Mouse (Mus musculus) liver, adult (tissue): Measurements from ENCODE around the gene Gucd1.

Source experiments
- GATA4 ChIP-seq: IDR thresholded peaks from 2 replicates; pipeline ENCODE4 v1.6.1; 2014; ENCODE audit warnings: mild to moderate bottlenecking, low read length; ENCODE audit not compliant: insufficient replicate concordance

Gene Gucd1

GRCm38 (mm10) chr10:75491936-75492262 is 25.9 kb downstream of the Gucd1 start:
- no peak for TF ChIP-seq GATA4

DNA sequence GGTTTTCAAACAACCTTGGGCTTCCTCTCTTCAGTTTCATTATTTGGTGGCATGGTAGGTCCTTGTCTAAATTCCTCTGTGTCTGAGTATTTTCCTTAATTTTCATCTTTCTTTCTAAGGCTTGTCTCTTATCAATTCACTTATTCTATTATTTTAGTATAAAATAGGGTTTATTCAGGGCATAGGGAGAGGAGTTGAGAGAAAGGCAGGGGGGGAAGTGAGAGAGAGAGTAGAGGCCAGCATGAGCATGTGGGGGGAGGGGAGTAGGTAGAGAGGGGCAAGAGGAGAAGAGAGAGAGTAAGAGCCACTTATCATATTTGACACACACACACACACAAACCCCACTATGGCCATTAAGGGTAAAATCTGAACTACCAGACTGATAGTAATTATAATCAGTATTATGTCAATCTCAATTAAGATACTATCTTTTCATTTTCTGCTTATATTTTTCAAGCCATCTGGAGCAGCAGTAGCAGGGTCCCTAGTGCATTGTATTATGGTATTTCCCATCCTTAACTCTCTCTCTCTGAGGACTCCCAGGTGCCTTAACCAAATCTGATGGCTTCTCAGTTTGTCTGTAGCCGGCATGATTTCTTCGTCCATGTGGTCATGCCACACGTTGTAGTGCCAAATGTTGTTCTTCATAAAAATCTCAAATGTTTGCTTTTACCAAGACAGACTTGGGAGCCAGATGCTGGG is 26.4 kb downstream of the Gucd1 start:
- no peak for TF ChIP-seq GATA4

DNA sequence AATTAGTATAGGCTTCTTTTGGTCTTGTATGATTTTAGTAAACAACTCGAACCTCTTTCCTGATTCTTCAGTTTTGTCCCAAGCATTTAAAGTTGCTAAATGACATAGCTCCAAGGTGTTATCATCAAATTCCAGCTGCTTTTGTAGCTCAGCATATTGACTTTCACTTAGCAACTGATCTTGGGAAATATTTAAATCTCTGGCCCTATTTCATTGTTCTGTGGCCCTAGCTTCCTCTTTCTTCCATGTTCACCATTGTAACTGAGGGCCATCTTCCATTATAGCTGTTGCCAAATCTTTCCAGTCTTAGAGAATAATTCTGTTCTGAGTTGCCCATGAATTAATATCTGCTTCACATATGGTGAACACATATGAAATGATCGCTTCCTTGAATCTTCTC is 27.0 kb downstream of the Gucd1 start:
- TF ChIP-seq GATA4: no peak

- TF ChIP-seq GATA4: no peak
Observed at GRCm38 (mm10) chr10:75489522-75489921, 28.2 kb downstream of the Gucd1 start.

DNA sequence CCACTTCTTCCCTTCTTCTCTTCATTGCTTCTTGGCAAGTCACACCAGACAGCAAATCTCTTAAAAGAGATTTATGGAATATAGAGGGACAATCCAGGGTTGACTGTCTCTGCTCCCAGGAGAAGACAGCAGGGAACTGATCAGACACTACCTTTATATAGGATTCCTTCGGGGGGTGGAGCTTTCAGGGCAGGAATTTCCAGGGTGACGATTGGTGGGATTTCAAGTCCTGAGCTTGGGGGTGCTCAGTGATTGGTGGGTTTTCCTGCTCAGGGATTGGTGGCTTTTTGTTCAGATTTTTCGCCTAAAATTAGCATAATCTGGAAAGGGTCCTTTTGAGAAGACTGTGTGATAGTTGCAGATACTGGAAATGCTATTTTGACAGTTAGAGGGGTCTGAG is 30.6 kb downstream of the Gucd1 start:
- TF ChIP-seq GATA4: no peak

DNA sequence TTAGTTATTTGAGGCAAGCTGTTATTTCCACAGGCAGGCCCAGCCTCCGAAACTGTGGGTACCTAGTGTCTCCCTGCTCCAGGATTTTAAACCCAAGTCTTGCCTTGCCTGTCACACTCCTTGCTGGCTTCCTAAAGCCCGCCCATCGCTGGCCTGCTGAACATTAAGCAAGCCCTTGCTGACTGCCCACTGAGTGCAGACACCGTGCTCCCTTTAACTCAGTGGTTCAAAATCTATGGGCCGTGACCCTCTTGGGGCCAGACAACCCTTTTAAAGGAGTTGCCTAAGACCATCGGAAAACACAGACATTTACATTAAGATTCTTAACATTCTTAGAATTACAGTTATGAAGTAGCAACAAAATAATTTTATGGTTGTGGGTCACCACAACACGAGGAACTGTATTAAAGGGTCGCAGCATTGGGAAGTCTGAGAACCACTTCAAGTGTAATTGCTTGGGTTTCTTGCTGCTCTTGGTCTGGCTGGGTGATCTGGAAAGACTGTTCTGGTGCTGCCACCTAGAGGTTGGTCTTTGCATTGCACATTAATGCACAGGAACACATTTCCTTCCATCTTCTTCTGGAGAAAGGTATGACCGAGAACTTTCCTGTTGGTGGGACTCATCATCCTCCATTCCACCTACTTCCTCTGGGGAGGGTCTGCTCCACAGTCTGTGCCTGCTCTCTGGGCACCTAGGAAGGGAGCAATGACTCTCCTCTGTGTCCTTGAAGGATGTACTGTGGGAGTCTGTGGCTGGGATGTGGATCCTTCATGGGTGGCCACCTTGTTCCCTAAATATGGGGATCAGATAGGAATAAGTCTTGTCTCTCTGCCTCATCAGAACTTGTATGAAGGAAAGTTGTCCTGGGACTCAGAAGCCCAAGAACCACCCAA is 31.4 kb downstream of the Gucd1 start:
- no peak for TF ChIP-seq GATA4

DNA sequence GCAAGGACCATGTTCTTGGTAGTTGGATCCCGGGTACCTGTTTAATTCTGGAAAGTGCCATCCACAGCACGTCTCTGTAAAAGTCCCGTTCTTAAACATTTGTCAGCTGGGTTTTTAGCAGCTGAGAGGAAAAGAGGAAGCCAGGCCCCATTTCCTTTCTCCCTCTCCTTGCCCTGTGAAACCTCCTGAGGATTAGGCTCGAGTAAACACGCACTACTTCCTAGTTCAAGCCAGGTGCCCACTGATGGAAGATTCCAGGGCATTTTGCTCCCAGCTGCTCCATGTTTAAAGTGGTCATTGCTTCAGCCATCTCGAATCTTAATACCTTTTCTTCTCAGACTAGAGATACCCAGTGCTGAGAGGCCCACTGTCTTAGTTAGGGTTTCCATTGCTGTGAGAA is 33.0 kb downstream of the Gucd1 start:
- TF ChIP-seq GATA4: no peak

GRCm38 (mm10) chr10:75484066-75484465 is 33.7 kb downstream of the Gucd1 start:
- no peak for TF ChIP-seq GATA4

DNA sequence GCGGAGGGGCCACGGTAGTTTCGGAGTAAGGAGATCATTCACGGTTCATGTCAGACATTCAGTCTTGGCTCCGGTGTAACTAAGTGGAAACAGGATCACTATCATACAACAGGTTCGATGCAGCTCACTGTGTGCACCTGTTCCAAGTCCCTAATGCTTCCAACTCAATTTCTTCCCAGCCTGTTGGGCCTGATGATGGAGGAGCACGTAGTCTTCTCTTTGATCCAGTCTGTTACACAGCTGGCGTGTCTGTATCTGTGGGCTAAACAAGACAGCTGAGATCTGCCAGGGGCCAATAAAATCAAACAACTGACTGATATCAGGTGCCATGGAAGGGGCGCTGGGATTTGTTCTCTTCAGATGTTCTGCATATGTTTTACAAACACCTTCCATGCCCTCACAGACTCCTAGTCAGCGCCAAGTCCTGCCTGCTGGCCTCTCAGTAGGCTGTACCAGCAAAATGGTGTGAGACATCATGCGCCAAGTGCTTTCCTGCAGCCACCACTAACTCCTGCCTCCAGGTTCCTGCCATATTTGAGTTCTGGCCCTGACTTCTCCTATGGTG is 34.8 kb downstream of the Gucd1 start:
- TF ChIP-seq GATA4: no peak

DNA sequence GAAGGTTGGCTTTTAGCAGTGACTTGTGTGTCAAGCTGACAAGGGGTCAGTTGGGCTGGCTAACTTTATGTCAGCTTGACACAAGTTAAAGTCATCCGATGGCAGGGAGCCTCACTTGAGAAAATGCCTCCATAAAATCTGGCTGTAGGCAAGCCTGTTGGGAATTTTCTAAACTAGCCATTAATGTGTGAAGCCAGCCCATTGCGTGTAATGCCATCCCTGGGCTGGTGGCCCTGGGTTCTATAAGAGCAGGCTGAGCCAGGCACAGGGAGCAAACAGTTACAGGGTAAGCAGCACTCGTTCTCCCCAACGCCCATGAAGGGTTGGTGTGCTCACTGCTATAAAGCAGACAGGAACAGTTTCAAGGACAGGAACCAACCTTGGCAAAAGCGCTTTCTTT is 35.5 kb downstream of the Gucd1 start:
- TF ChIP-seq GATA4: no peak

DNA sequence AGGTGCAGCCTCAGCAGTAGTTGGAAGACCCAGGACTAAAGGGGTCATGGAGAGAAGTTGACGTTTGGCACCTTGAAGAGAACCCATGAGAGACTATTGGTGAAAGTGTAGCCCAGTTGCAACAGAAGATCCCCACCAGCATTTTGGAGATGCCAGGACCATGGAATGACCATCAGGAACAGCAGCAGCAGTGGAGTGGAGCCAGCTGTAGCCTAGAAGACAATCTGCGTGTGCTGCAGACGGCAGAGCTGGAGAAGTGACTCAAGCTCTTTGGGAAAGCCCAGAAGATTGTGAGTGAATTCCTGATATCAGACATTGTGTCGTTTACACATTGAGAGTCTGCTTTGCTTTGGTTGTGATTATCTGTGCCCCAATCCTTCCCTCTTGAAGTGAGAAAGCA is 36.1 kb downstream of the Gucd1 start:
- TF ChIP-seq GATA4: no peak

GRCm38 (mm10) chr10:75479955-75480354 is 37.8 kb downstream of the Gucd1 start:
- no peak for TF ChIP-seq GATA4

DNA sequence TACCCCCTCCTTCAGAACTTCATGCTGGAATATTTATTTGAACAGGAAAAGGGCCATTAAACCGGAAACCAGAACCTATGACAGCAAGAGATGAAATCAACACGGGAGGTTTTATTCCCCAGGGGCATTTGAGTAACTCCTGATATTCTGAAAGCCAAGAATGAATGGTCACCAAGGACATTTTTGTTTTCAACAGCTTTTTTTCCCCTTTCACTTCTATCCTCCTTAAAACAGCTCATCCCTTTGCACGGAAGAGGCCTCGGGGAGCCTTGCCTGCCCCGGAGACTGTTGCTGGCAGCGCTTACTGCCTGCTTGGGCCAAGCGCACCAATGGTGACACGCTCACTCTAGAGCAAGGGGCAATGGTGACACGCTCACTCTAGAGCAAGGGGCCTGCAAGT is 40.7 kb downstream of the Gucd1 start:
- TF ChIP-seq GATA4: no peak

DNA sequence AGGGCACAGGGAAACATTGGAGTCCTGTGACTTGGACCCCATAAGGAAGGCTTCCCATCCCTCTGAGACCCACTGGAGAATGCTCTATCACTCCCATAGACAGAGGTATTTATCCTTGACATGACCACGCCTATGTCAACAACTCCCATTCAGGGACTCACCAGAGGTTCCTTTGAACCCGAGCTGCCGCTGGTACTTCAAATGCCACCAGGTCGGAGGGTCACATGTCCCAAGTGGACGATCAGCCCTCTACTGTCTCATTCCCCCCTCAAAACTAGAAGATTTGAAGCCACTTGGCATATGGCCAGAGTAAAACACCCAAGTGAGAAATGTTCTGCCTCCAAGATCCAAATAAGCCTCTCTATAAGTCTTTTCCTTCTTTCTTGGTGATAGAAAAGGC is 43.2 kb downstream of the Gucd1 start:
- TF ChIP-seq GATA4: no peak

GRCm38 (mm10) chr10:75473411-75473810 is 44.4 kb downstream of the Gucd1 start:
- no peak for TF ChIP-seq GATA4
